Mouse (Mus musculus): ENCODE results near the gene Clec4g.

- TF ChIP-seq EP300 (IDR thresholded peaks at IDR 0.05; ENCODE audit: low read depth): no peak
- no peak for TF ChIP-seq CTCF (IDR thresholded peaks at IDR 0.05; ENCODE audit: low read depth)
Observed at GRCm38 (mm10) chr8:3685422-3685821, 35.0 kb downstream of the Clec4g start.
